Mouse (Mus musculus) limb, embryonic 14.5 days (tissue): ENCODE results near the gene Acp5. TPM values are rescaled to one million over a fixed set of nuclear protein-coding genes. Genes with fewer than 3 reads are reported as not detected.

Experiments
- ATAC-seq: fragments of 200-750 bp; cut with Nextera tagmentation; 2 replicates; pipeline ENCODE4 v1.8.0; 2017; ENCODE audit warnings: low read depth, moderate number of reproducible peaks, moderate TSS enrichment; ENCODE audit not compliant: low FRiP score
- DNase-seq: peaks from one replicate; pipeline ENCODE4 v3.0.0-alpha.2; 2015; ENCODE audit warnings: low spot score
- H3K27ac ChIP-seq: fragments of 300-500 bp; sonication (generic); replicated peaks from 2 replicates; pipeline ENCODE4 v1.5.1; 2014; ENCODE audit warnings: low read depth, mild to moderate bottlenecking, low read length, moderate library complexity, mixed read lengths
- H3K27me3 ChIP-seq: fragments of 300-500 bp; sonication (generic); 2 replicates; pipeline ENCODE4 v1.6.1; 2014; ENCODE audit warnings: low read length, mixed read lengths; ENCODE audit not compliant: control insufficient read depth, insufficient read depth
- H3K36me3 ChIP-seq: fragments of 300-500 bp; sonication (generic); 2 replicates; pipeline ENCODE4 v1.6.1; 2014; ENCODE audit warnings: mild to moderate bottlenecking, low read length, moderate library complexity, mixed read lengths; ENCODE audit not compliant: control insufficient read depth, insufficient read depth
- H3K4me1 ChIP-seq: fragments of 300-500 bp; sonication (generic); 2 replicates; pipeline ENCODE4 v1.6.1; 2014; ENCODE audit warnings: antibody characterized with exemption, low read length, mixed read lengths; ENCODE audit not compliant: control insufficient read depth, insufficient read depth
- H3K4me2 ChIP-seq: fragments of 300-500 bp; sonication (generic); replicated peaks from 2 replicates; pipeline ENCODE4 v1.6.1; 2014; ENCODE audit warnings: low read depth, mild to moderate bottlenecking, low read length, moderate library complexity; ENCODE audit not compliant: severe bottlenecking
- H3K4me3 ChIP-seq: fragments of 300-500 bp; sonication (generic); replicated peaks from 2 replicates; pipeline ENCODE4 v1.5.1; 2014; ENCODE audit warnings: low read length
- H3K9ac ChIP-seq: fragments of 300-500 bp; sonication (generic); 2 replicates; pipeline ENCODE4 v1.6.1; 2014; ENCODE audit warnings: mild to moderate bottlenecking, low read depth, low read length, moderate library complexity; ENCODE audit not compliant: severe bottlenecking
- H3K9me3 ChIP-seq: fragments of 300-500 bp; sonication (generic); 2 replicates; pipeline ENCODE4 v1.6.1; 2016; ENCODE audit warnings: low read length; ENCODE audit not compliant: control insufficient read depth
- POLR2A ChIP-seq: fragments of 200-500 bp; IDR thresholded peaks from 2 replicates; pipeline ENCODE4 v1.8.0; 2012; ENCODE audit warnings: inconsistent platforms, mild to moderate bottlenecking, moderate library complexity, borderline replicate concordance; ENCODE audit not compliant: insufficient read depth, insufficient read length; ENCODE audit errors: extremely low read depth
- WGBS: fragments of 180-500 bp; shearing (Covaris S2); extraction: QIAGEN DNeasy Blood & Tissue Kit; methylation state at CpG from one replicate; pipeline ENCODE4 v1.1.7; 2014; 5-methylcytosine and 5-hydroxymethylcytosine counted together
- polyA plus RNA-seq, 2 experiments: library from polyadenylated mRNA; depleted of rRNA in 1 of 2; stranded (reverse) in 1 of 2; unstranded in 1 of 2; fragments of >200 nt; fragmentation: Nextera tagmentation in 1 of 2; extraction: Ambion mirVana in 1 of 2; gene quantifications; 2 replicates each; pipeline versions ENCODE4 v1.2.1 to v1.2.3; 2012 to 2014

The Acp5 gene
- polyA plus RNA-seq, 2 experiments = 21.6 to 23.6 TPM

DNA sequence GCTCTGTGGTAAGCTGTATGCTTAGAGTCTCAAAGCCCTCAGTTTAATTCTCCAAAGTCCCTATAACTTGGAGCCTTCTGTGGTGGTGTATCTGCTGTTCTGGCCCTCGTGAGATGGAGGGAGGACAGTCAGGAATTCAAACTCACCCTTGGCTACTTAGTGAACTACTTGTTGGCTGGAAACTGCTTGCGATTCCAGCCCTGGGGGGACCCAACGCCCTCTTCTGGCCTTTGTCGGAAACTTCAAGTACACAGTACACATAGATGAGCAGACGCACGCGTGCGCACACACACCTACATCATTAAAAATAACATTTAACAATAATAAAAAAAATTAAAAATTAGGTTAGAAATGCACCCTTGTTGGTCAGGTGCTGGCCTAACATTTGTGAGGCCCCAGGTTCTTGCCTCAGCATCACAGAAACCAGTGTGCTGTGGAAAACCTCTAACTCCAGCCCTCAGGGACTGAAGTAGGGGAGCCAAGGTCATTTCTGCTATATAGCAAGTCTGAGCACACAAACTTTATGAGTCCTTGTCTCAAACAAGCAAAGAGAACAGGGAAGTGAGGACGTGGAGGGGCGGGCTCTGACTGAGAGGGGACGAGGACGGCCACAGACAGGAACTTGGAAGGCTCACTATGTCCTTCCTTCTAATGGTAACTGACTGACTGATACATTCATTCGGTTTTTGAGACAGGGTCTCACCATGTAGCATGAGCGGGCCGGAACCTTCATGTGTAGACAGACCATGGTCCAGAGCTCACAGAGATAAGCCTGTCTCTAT lies 10.1 kb downstream of the Acp5 start:
- TF ChIP-seq POLR2A = no peak
- H3K36me3 ChIP-seq = no peaks in the 10 kb centered on the region
- H3K4me3 ChIP-seq = no peak overlapping the region
- H3K4me2 ChIP-seq = no peak overlapping the region
- 85% methylated on average over 15 of the region's 15 CpGs for WGBS
- ATAC-seq (no peak), DNase-seq (no peak)
- no peaks in the 10 kb centered on the region for H3K27me3 ChIP-seq
- no peaks in the 10 kb centered on the region for H3K4me1 ChIP-seq
- no peak overlapping the region for H3K9ac ChIP-seq
- no peaks in the 10 kb centered on the region for H3K9me3 ChIP-seq
- H3K27ac ChIP-seq = no peak overlapping the region

DNA sequence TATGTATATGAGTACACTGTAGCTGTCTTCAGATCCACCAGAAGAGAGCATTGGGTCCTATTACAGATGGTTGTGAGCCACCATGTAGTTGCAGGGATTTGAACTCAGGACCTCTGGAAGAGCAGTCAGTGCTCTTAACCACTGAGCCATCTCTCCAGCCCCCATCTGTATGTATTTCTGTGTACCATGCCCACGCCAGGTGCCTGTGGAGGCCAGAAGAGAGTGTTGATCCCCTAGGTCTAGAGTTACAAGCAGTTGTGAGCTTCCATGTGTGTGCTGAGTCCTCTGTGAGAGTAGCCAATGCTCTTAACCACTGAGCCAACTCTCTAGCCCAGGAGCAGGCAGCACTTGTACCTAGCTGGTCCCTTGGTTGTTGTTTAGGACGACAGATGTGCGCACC lies 11.3 kb downstream of the Acp5 start:
- H3K4me2 ChIP-seq = no peak overlapping the region
- no peaks in the 10 kb centered on the region for H3K27me3 ChIP-seq
- DNase-seq (no peak), ATAC-seq (no peak)
- no peak for TF ChIP-seq POLR2A
- 87% methylated on average over 3 of the region's 3 CpGs for WGBS
- no peak overlapping the region for H3K27ac ChIP-seq
- no peak overlapping the region for H3K9ac ChIP-seq
- H3K4me3 ChIP-seq = no peak overlapping the region
- H3K9me3 ChIP-seq = no peaks in the 10 kb centered on the region
- H3K4me1 ChIP-seq = no peaks in the 10 kb centered on the region
- no peaks in the 10 kb centered on the region for H3K36me3 ChIP-seq

DNA sequence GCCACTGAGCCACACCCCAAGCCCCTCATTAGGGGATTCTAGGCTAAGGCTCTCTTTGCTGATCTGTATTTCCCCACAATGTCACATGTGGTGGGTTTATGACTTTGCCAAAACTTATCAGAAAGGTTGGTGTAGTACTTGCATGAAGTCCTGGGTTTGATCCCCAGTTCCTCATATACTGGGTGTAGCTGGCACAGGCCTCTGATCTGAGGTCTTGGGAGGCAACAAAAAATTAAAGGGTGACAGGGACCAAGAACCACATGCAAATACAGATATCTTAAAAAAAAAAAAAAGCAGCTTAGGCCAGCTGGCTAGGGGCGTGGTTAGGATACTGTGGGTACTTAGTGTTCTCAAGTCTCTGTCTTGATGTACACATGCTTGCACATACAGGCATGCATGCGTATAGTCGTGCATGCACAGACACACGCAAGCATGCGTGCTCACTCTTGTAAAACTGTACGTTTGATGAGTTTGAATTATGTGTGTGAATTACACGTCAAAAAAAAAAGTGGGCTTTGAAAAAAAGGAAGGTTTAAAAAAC lies 12.4 kb downstream of the Acp5 start:
- 81% methylated on average over 7 of the region's 7 CpGs for WGBS
- no peak for TF ChIP-seq POLR2A

DNA sequence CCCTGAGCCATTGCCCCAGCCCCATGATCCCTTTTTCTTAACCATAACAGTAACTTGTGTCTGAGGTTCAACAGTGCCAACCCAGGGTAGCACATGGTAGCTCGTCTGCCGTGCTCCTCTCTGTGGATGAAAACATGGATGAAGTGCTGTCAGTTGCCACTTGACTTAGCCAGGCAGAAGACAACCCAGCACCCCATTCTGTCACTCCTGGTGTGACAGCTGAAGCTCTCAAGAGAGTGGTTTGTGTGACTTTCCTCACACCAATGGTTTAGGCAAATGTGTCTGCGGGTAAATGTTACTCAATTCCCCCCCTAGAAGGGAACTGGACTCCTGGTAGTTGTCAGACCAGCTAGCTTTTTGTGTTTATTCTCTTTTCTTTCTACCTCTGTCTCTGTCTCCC lies 13.5 kb downstream of the Acp5 start:
- no peak for TF ChIP-seq POLR2A
- WGBS = 93% methylated on average over 3 of the region's 3 CpGs
- Histone ChIP-seq H3K4me3 (no peak overlapping the region), H3K27ac (no peak overlapping the region), H3K27me3 (no peaks in the 10 kb centered on the region), H3K4me2 (no peak overlapping the region), H3K4me1 (0 out of 2 replicates have a peak, but pooled peaks cover 3% of the 10 kb centered on the region), H3K36me3 (no peaks in the 10 kb centered on the region), H3K9ac (no peak overlapping the region), H3K9me3 (no peaks in the 10 kb centered on the region)
- no peak for DNase-seq
- no peak for ATAC-seq

More for the DNA sequence above, 12.4 kb downstream of the Acp5 start:
- Histone ChIP-seq H3K4me1 (no peaks in the 10 kb centered on the region), H3K27me3 (no peaks in the 10 kb centered on the region), H3K27ac (no peak overlapping the region), H3K36me3 (no peaks in the 10 kb centered on the region), H3K4me2 (no peak overlapping the region), H3K9ac (no peak overlapping the region), H3K9me3 (no peaks in the 10 kb centered on the region), H3K4me3 (no peak overlapping the region)
- DNase-seq (no peak), ATAC-seq (no peak)

DNA sequence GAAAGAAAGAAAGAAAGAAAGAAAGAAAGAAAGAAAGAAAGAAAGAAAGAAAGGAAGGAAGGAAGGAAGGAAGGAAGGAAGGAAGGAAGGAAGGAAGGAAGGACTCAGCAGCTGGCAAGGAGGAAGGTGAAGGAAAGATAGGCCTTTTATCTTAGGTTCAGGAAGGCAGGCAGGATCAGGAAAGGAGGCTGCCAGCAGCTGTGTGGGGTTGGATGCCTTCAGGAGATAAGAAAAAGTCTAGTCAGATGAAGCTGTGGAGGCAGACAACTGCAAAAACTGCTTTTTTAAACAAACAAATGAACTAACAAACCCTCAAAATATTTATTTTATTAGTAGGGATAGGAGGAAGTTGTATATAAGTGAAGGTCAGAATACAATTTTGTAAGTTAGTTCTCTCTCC lies 14.0 kb downstream of the Acp5 start:
- Histone ChIP-seq H3K4me2 (no peak overlapping the region), H3K4me3 (no peak overlapping the region), H3K27ac (no peak overlapping the region), H3K9me3 (no peaks in the 10 kb centered on the region), H3K27me3 (no peaks in the 10 kb centered on the region), H3K4me1 (0 out of 2 replicates have a peak, but pooled peaks cover 3% of the 10 kb centered on the region), H3K36me3 (no peaks in the 10 kb centered on the region), H3K9ac (no peak overlapping the region)
- ATAC-seq (no peak), DNase-seq (no peak)
- TF ChIP-seq POLR2A = no peak

DNA sequence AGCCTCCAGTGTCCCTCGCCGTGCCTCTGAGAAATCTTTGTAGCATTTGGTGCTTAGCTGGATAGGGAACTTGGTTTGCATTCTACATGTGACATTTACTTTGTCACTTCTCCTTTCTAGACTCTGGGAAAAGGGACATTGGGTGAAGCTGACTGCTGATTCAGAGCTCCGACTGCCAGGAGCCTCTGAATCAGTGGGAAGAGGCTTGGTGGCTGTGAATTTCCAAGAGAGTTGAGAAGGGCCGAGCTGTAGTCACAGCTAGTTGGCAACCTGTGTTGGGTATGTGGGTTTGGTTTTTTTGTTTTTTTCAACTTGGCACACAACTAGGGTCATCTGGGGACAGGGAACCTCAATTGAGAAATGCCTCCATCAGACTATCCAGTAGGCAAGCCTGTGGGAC lies 16.0 kb downstream of the Acp5 start:
- WGBS = 89% methylated on average over 4 of the region's 4 CpGs
- no peak for ATAC-seq
- TF ChIP-seq POLR2A = no peak

More for the DNA sequence above, 16.0 kb downstream of the Acp5 start:
- no peaks in the 10 kb centered on the region for H3K9me3 ChIP-seq
- H3K4me1 ChIP-seq = peaks cover 11% of the 10 kb centered on the region
- H3K36me3 ChIP-seq = no peaks in the 10 kb centered on the region
- H3K27ac ChIP-seq = no peak overlapping the region
- no peak overlapping the region for H3K9ac ChIP-seq
- no peak overlapping the region for H3K4me3 ChIP-seq
- H3K4me2 ChIP-seq = no peak overlapping the region
- no peak for DNase-seq
- no peaks in the 10 kb centered on the region for H3K27me3 ChIP-seq
